Mouse (Mus musculus) megakaryocyte, embryonic 14.5 days (primary cell): ENCODE data around the gene Rgcc.

Source experiments
- FLI1 ChIP-seq: IDR thresholded peaks from 2 replicates; pipeline ENCODE4 v1.6.1; 2012; ENCODE audit warnings: low read length, inconsistent platforms, mixed read lengths
- GATA1 ChIP-seq: IDR thresholded peaks from 3 replicates; pipeline ENCODE4 v1.6.1; 2012; ENCODE audit warnings: mixed read lengths, low read length, inconsistent platforms, borderline replicate concordance

DNA sequence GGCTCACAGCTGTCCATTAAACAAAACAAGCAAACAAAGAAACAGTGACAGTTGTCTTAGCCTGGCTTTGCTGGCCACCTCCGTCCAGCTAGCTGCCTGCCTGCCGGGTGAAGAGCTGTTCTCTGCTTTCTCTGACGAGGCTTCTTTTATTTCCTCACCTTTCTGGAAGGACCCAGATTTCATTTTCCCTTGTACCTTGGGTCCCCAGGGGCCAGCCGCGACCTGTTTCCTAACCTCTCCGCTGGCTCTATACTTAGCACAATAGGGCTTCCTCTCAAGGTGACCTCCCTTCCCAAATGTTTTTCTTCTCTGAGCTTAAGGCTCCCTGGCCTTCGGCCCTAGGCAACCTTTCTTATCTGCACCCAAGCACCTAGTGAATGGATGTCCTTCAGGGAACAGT lies 23.5 kb downstream of the Rgcc start:
- TF ChIP-seq GATA1 (no peak), FLI1 (no peak)
